Mouse (Mus musculus) embryonic facial prominence, embryonic 10.5 days (tissue): ENCODE results near the gene Scd3. TPM values are rescaled to one million over a fixed set of nuclear protein-coding genes. Genes with fewer than 3 reads are reported as not detected.

Source experiments
- DNase-seq: peaks from one replicate; pipeline ENCODE4 v3.0.0-alpha.2; 2017; ENCODE audit warnings: low spot score
- H3K27ac ChIP-seq: fragments of 300-500 bp; sonication (generic); replicated peaks from 2 replicates; pipeline ENCODE4 v1.5.1; 2016; ENCODE audit warnings: mild to moderate bottlenecking
- H3K27me3 ChIP-seq: fragments of 300-500 bp; sonication (generic); replicated peaks from 2 replicates; pipeline ENCODE4 v1.6.1; 2016; ENCODE audit warnings: low read depth, mild to moderate bottlenecking; ENCODE audit not compliant: poor library complexity, severe bottlenecking
- H3K36me3 ChIP-seq: fragments of 300-500 bp; sonication (generic); replicated peaks from 2 replicates; pipeline ENCODE4 v1.6.1; 2016; ENCODE audit warnings: mild to moderate bottlenecking, moderate library complexity
- H3K4me1 ChIP-seq: fragments of 300-500 bp; sonication (generic); 2 replicates; pipeline ENCODE4 v1.6.1; 2016
- H3K4me3 ChIP-seq: fragments of 300-500 bp; sonication (generic); 2 replicates; pipeline ENCODE4 v1.5.1; 2016; ENCODE audit warnings: mild to moderate bottlenecking, moderate library complexity
- H3K9me3 ChIP-seq: fragments of 300-500 bp; sonication (generic); 2 replicates; pipeline ENCODE4 v1.6.1; 2016; ENCODE audit warnings: mild to moderate bottlenecking
- WGBS: fragments of 180-500 bp; shearing (Covaris S2); methylation state at CpG from one replicate; pipeline ENCODE4 v1.1.7; 2016; 5-methylcytosine and 5-hydroxymethylcytosine counted together
- polyA plus RNA-seq: library from polyadenylated mRNA; unstranded; fragments of >200 nt; fragmentation: Nextera tagmentation; extraction: Ambion mirVana; gene quantifications from 2 replicates; pipeline ENCODE4 v1.2.1, GENCODE M21; 2016

Scd3 gene
- 0.48 and 0.64 TPM in 2 replicates for polyA plus RNA-seq

- Histone ChIP-seq H3K4me3 (no peak within 1 kb of the TSS), H3K27ac (no peak within 1 kb of the TSS)
- WGBS, result 95% methylated on average over 9 of the region's 9 CpGs
Measured at GRCm38 (mm10) chr19:44203015-44203564, at the start of gene Scd3. Gene Scd3 (plus strand): TSS chr19:44203269.

GRCm38 (mm10) chr19:44153781-44154180 lies 49.3 kb upstream of the Scd3 start:
- peaks cover 21% of the 10 kb centered on the region; the same call in 1 of the 2 replicates for H3K27me3 ChIP-seq
- 87% methylated on average over 5 of the region's 5 CpGs for WGBS
- no peaks in the 10 kb centered on the region for H3K36me3 ChIP-seq
- no peaks in the 10 kb centered on the region for H3K4me1 ChIP-seq
- H3K9me3 ChIP-seq, result no peaks in the 10 kb centered on the region
- H3K4me3 ChIP-seq, result no peak overlapping the region
- H3K27ac ChIP-seq, result no peak overlapping the region
- DNase-seq, result no peak

More at GRCm38 (mm10) chr19:44203015-44203564, at the start of gene Scd3:
- Histone ChIP-seq H3K27me3 (no peaks in the 10 kb centered on the region), H3K36me3 (no peaks in the 10 kb centered on the region), H3K9me3 (no peaks in the 10 kb centered on the region), H3K4me1 (no peaks in the 10 kb centered on the region)
- no peak for DNase-seq

- Histone ChIP-seq H3K4me3 (no peak overlapping the region), H3K27ac (no peak overlapping the region), H3K9me3 (no peaks in the 10 kb centered on the region), H3K36me3 (no peaks in the 10 kb centered on the region), H3K4me1 (no peaks in the 10 kb centered on the region), H3K27me3 (peaks cover 19% of the 10 kb centered on the region; the same call in 1 of the 2 replicates)
- 94% methylated on average over 10 of the region's 10 CpGs for WGBS
- no peak for DNase-seq
Measured at GRCm38 (mm10) chr19:44157005-44157404, 46.1 kb upstream of the Scd3 start.

- no peak overlapping the region for H3K27ac ChIP-seq
- no peak for DNase-seq
- no peaks in the 10 kb centered on the region for H3K4me1 ChIP-seq
- no peaks in the 10 kb centered on the region for H3K9me3 ChIP-seq
- H3K27me3 ChIP-seq, result peaks cover 13% of the 10 kb centered on the region; the same call in 1 of the 2 replicates
- H3K36me3 ChIP-seq, result no peaks in the 10 kb centered on the region
- no peak overlapping the region for H3K4me3 ChIP-seq
- 88% methylated on average over 3 of the region's 3 CpGs for WGBS
Measured at GRCm38 (mm10) chr19:44159386-44159785, 43.7 kb upstream of the Scd3 start.

- Histone ChIP-seq H3K4me3 (no peak overlapping the region), H3K4me1 (no peaks in the 10 kb centered on the region), H3K27me3 (peaks cover 9% of the 10 kb centered on the region; the same call in 1 of the 2 replicates), H3K9me3 (no peaks in the 10 kb centered on the region), H3K27ac (no peak overlapping the region), H3K36me3 (no peaks in the 10 kb centered on the region)
- 15% methylated on average over 3 of the region's 3 CpGs for WGBS
- DNase-seq, result no peak
Measured at GRCm38 (mm10) chr19:44161515-44161914, 41.6 kb upstream of the Scd3 start.

GRCm38 (mm10) chr19:44174835-44175234 lies 28.2 kb upstream of the Scd3 start:
- H3K27ac ChIP-seq, result no peak overlapping the region
- WGBS, result 67% methylated on average over 8 of the region's 8 CpGs
- DNase-seq, result no peak
- no peaks in the 10 kb centered on the region for H3K36me3 ChIP-seq
- no peak overlapping the region for H3K4me3 ChIP-seq
- H3K27me3 ChIP-seq, result no peaks in the 10 kb centered on the region
- H3K4me1 ChIP-seq, result no peaks in the 10 kb centered on the region
- no peaks in the 10 kb centered on the region for H3K9me3 ChIP-seq

GRCm38 (mm10) chr19:44176741-44177140 lies 26.3 kb upstream of the Scd3 start:
- DNase-seq, result no peak
- no peaks in the 10 kb centered on the region for H3K36me3 ChIP-seq
- no peaks in the 10 kb centered on the region for H3K9me3 ChIP-seq
- 83% methylated on average over 3 of the region's 3 CpGs for WGBS
- H3K27ac ChIP-seq, result no peak overlapping the region
- H3K27me3 ChIP-seq, result no peaks in the 10 kb centered on the region
- no peak overlapping the region for H3K4me3 ChIP-seq
- H3K4me1 ChIP-seq, result no peaks in the 10 kb centered on the region

GRCm38 (mm10) chr19:44180502-44180901 lies 22.6 kb upstream of the Scd3 start:
- no peaks in the 10 kb centered on the region for H3K27me3 ChIP-seq
- no peak for DNase-seq
- no peaks in the 10 kb centered on the region for H3K36me3 ChIP-seq
- no peak overlapping the region for H3K27ac ChIP-seq
- 82% methylated on average over 1 of the region's 1 CpGs for WGBS
- no peaks in the 10 kb centered on the region; the same call in 1 of the 2 replicates for H3K4me1 ChIP-seq
- no peaks in the 10 kb centered on the region for H3K9me3 ChIP-seq
- H3K4me3 ChIP-seq, result no peak overlapping the region

GRCm38 (mm10) chr19:44183968-44184367 lies 19.1 kb upstream of the Scd3 start:
- WGBS, result 74% methylated on average over 3 of the region's 3 CpGs
- no peaks in the 10 kb centered on the region; the same call in 1 of the 2 replicates for H3K4me1 ChIP-seq
- H3K9me3 ChIP-seq, result no peaks in the 10 kb centered on the region
- H3K27ac ChIP-seq, result no peak overlapping the region
- DNase-seq, result no peak
- H3K27me3 ChIP-seq, result no peaks in the 10 kb centered on the region
- no peaks in the 10 kb centered on the region for H3K36me3 ChIP-seq
- no peak overlapping the region for H3K4me3 ChIP-seq

- Histone ChIP-seq H3K36me3 (no peaks in the 10 kb centered on the region), H3K4me1 (peaks cover 14% of the 10 kb centered on the region), H3K27me3 (no peaks in the 10 kb centered on the region), H3K4me3 (no peak overlapping the region), H3K27ac (no peak overlapping the region), H3K9me3 (no peaks in the 10 kb centered on the region)
- 90% methylated on average over 4 of the region's 4 CpGs for whole genome bisulfite sequencing
- DNase-seq, result no peak
Measured at GRCm38 (mm10) chr19:44189056-44189455, 14.0 kb upstream of the Scd3 start.

- 55% methylated on average over 3 of the region's 3 CpGs for WGBS
- Histone ChIP-seq H3K4me1 (peaks cover 14% of the 10 kb centered on the region), H3K9me3 (no peaks in the 10 kb centered on the region), H3K36me3 (no peaks in the 10 kb centered on the region), H3K27me3 (no peaks in the 10 kb centered on the region), H3K27ac (no peak within 1 kb of the TSS), H3K4me3 (no peak within 1 kb of the TSS)
- no peak for DNase-seq
Measured at GRCm38 (mm10) chr19:44192342-44192741, 10.7 kb upstream of the Scd3 start, which contains the start of gene Pkd2l1. Gene Pkd2l1 (minus strand): TSS chr19:44192442.

GRCm38 (mm10) chr19:44193906-44194305 lies 9.2 kb upstream of the Scd3 start:
- H3K27ac ChIP-seq, result no peak overlapping the region
- H3K36me3 ChIP-seq, result no peaks in the 10 kb centered on the region
- no peaks in the 10 kb centered on the region for H3K9me3 ChIP-seq
- H3K4me3 ChIP-seq, result no peak overlapping the region
- 86% methylated on average over 7 of the region's 7 CpGs for WGBS
- H3K4me1 ChIP-seq, result peaks cover 14% of the 10 kb centered on the region
- DNase-seq, result no peak
- H3K27me3 ChIP-seq, result no peaks in the 10 kb centered on the region

- 15% methylated on average over 7 of the region's 7 CpGs for WGBS
- H3K27ac ChIP-seq, result no peak overlapping the region
- no peak overlapping the region for H3K4me3 ChIP-seq
- H3K27me3 ChIP-seq, result no peaks in the 10 kb centered on the region
- DNase-seq, result peak; percentile 74
- H3K36me3 ChIP-seq, result no peaks in the 10 kb centered on the region
- peaks cover 13% of the 10 kb centered on the region for H3K4me1 ChIP-seq
- H3K9me3 ChIP-seq, result no peaks in the 10 kb centered on the region
Measured at GRCm38 (mm10) chr19:44195138-44195537, 7.9 kb upstream of the Scd3 start.
